Mouse (Mus musculus): ENCODE measurements around the gene Gls. TPM values are rescaled to one million over a fixed set of nuclear protein-coding genes. Genes with fewer than 3 reads are reported as not detected.

Gls gene
- total RNA-seq, 4 experiments from 2014 or later = 72.7 to 88.6 (median 81.2) TPM

DNA sequence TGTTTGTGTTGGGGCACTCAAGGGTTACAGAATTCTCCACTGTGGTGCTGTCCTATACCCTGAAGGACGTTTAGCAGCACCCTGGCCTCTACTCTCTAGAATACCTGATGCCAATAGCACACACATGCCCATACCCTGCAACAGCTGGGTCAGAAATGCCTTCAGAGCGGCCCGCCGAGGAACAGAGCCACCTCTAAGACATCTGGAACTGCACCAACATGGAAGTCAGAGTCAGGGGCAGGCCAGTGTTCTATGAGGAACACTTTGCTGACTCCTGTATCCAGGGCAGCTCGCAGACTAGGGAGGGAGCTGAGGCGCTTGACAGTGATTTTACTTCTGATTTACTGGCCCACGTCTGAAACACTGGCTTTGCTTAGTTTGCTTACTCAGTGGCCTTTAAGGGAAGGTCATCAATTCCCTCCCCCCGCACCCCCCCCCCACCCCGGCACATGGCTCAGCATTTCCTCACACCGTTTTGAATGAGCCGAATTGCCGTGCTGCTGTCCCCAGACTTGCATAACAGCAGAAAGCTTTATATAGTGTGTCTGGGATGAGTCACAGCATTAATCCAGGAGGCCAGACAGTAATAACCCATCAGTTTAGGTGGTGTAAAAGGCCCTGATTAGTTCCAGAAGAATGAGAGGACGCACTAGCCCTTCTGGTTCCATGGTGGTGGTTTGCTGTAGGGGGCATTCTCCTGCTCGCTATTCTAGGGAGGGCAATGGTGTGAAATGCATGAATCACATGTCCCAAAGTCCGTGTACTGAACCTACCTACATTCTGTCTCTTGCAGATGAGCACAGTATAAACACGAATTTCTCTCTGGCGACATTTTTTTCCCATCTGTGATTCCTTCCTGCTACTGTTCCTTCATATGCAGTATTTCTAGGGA is 74.3 kb downstream of the Gls start:
- peak in 1 of 2 experiments; percentile 21 for DNase-seq (ENCODE audit: low spot score in 2 of 2)

DNA sequence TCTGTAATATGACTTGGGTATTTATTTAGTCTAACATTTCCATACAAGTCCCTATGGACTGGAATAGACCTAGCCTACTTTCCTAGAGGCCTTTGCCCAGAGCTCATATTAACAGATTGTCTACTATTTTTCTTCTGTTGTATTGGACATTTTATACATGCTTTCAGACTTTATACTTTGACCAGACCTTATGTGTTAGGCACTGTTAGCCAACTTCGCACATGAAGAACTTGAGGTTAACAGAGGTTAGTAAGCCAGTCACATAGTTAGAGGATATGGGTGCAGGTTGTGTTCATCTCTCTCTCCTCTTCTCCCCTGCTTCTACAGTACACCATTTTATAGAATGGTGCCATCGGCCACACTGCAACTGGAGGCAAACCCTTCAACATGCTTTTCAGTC is 75.0 kb downstream of the Gls start:
- DNase-seq (ENCODE audit: low spot score in 2 of 2) = no peak

DNA sequence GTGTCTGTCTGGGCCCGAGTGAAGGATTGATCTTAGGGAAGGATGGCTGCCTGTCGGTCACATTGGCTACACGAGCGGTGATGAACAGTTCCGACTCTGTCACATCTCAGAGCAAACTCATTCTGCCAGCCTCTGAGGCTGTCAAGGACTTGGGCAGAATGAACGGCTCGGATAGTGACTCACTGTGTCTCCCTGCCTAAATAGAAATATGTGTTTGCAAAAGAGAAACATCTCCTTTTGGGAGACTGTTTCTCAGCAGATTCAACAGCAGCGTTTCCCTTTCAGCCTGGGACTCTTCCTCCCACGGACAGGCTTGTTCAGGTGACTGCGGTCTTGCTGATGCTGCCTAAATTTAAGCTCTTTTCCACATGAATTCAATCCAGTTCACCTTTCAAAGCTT is 76.7 kb downstream of the Gls start:
- no peak for DNase-seq (ENCODE audit: low spot score in 2 of 2)

DNA sequence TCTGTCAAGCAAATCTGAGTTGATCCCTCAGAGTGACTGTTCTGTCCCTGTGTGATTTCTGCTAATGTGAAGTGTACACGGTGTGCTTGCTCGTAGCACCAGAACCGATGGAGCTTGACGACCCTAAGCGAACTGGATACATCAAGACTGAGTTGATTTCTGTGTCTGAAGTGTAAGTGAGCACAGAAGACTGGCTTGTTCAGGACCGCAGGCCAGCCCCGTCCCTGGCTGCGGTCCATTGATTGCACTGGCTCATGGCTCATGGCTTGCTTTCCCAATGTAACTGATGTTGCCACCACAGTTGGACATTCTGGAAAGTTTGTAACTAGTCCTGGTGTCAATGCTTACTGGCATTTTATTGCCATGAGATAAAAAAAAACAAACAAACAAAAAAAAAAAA is 78.1 kb downstream of the Gls start:
- DNase-seq (ENCODE audit: low spot score in 2 of 2) = no peak

DNA sequence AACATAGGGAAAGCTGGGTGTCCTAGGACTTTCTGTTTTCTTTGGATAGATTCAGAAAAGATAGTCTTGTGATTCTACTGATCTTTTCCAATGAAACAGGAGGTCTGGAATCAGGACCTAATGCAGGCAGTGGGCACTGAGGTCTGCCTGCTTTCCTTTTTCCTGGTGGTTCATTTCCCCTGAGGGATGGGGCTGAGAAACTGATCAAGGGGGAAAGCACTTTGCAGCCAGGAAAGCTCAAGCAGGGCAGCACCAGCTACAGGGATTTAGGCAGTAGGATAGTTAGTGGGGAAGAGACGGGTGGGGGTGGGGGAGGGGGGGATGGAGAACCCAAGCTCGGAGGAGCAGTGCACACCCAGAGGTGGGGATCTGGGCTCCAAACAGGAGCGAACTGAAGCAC is 80.1 kb downstream of the Gls start:
- no peak for DNase-seq (ENCODE audit: low spot score in 2 of 2)

DNA sequence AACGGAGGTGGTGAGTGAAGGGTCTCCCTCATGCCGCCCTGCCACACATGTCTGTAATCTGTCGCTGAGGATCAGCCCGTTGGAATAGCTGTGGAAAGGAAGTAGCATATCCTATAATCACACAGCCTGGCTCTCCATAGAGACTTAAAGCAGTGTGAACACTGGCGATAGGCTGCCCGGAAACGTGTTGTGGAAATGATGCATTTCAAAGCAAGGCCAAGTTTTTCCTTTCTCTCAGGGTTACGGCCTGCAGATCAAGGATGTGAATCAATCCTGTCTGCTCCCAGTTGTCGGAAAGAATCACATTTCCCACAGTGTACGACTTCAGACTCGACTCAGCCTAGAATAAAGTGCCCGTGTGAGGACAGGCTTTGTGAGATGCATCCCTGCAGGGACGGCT is 80.7 kb downstream of the Gls start:
- no peak for DNase-seq (ENCODE audit: low spot score in 2 of 2)

DNA sequence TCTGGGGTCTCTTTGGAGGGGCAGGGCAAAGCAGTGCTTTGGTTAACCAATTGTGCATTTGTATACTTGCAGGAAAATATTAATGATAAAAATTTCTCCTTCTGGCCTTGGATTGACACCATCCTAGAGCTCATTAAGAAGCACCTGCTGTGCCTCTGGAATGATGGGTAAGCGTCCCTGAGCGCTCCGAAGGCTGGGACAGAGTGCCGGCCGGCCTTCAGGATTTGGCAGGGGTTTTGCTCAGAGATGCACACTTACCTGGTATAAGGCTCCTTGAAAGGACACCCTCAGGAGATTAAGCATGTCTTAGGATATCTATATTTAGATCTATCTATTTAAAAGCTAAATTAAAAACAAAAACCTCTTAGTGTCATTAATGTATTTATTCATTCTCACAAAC is 81.9 kb downstream of the Gls start:
- no peak for DNase-seq (ENCODE audit: low spot score in 2 of 2)

DNA sequence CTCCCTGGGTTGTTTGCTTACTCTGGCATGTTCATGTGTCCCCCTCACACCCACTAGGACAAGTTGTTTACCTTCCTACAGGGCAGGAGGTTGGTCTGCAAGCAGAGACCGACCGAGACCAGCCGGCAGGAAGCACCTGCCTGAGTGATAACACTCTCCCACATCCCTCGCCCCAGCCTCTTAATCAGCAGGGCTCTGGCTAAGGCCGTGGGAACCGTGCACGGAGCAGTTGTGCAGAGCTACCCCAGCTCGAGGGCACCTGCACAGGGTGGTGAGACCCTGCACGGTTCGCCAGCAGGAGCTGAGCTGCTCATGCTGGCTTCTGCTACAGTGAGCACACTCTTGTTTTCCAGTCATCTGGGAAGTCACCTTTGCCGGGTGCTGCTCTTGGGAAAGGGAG is 82.4 kb downstream of the Gls start:
- DNase-seq (ENCODE audit: low spot score in 2 of 2) = no peak

DNA sequence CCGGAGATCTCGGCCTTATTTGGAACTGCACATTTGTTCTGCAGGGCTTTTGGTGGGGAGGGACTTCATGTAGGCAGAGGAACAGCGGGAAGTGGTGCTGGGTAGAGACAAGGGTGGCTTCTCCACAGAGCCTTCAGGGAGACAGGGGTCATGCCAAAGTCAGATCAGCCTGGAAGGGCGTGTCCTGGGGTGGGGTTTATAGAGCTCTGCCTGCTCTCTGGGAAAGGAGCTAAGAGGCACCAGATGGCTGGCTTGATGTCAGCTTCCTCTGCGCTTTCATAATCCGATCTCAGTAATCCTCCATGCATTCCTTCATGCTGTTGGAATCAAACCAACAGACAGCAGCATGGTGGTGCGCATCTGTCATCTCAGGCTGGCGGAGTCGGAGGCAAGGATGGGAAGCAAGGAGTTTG is 83.1 kb downstream of the Gls start:
- DNase-seq (ENCODE audit: low spot score in 2 of 2) = peak; percentile 41 to 64

DNA sequence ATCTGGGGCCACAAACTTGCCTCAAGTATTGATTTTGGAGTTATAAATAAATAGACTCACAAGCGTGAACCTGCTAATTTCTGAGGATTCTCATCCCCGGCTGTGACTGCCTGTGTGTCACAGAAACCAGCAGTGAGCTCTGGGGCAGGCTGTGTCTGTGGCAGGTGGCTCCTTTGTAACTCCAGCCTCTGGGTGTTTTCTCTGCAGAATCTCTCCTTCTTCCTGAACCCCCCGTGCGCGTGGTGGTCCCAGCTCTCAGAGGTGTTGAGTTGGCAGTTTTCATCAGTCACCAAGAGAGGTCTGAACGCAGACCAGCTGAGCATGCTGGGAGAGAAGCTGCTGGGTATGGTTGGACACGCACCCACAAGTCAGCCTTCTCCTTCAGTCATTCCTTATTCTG is 84.3 kb downstream of the Gls start:
- DNase-seq (ENCODE audit: low spot score in 2 of 2) = no peak

DNA sequence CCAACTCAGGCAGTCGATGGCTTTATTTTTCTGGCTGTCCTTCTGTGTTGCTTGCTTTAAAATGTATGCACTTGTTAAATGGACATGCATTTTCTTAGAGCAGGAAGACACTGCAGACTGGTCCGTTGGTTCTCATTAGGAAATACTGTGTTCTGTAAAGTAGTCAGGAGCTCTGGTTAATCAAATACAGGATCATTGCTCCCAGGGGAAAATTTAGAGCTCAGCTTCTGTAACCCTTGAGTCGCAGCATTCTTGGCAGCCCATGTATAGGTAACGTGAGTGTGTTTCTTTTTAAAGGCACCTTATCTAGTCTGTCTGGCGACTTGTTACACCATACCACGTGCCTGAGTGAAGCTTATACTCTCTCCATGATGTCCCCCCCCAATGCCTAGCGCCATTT is 84.9 kb downstream of the Gls start:
- DNase-seq (ENCODE audit: low spot score in 2 of 2) = no peak

DNA sequence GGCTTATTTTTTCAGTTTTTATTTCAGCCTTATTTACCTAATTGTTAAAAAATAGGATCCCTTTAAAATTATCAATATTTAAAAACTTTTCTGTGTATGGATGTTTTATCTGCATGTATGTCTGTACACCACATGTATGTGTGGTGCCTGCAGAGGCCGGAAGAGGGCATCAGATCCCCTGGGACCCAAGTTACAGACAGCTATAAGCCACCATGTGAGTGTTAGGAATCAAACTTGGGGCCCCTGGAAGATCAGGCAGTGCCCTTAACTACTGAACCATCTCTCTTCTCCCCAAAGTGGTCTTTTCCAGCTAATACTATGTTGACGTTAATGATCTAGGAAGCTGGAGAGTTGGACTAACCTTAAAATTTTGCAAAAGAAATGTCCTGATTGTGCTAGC is 85.6 kb downstream of the Gls start:
- DNase-seq (ENCODE audit: low spot score in 2 of 2) = no peak

DNA sequence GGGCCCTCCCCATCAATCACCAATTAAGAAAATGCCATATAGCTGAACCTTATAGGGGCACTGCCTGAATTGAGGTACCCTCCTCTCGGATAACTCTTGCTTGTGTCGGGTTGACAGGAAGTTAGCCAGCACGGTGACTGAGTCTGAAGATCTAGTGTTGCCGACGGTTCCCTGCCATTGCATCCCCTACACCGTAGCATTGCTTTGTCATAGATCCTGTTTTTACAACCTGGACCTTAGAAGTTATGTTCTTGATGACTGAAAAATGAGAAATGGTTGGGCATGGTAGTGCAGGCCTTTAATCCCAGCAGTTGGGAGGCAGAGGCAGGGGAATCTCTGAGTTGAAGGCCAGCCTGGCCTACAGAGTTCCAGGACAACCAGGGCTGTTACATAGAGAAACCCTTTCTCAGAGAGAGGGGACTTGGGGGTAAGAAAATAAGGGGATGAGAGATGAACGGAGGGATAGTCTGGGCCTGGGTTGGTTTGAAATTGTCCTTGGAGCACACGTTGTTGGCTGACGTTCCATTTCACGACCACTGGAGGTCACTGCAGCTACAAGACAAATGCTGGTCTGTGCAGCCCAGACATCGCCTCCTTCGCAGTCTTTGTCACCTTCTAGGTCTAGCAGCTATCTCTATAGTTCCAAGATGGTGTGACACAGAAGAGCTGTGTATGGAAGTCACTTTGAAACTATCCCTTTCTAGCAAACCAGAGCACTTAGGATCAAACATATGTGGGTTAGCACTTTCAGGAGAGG is 86.6 kb downstream of the Gls start:
- no peak for DNase-seq (ENCODE audit: low spot score in 2 of 2)

DNA sequence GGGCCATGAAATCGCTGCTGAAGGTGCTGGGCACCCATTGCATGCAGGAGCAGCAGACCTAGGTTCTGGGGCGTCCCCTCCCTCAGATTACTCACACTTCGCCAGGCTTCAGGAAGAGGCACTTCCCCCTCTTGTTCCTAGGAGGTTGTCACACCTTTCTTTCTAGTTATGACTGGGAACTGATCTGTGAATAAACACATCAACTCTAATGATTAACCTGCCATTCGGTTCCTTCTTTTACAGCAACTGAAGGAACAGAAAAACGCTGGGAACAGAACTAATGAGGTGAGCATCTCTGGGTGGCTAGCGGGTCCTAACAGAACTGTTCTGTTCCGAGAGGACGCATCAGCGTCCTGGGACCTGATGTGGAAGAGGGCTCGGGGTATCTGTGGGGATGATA is 88.1 kb downstream of the Gls start:
- DNase-seq (ENCODE audit: low spot score in 2 of 2) = no peak

DNA sequence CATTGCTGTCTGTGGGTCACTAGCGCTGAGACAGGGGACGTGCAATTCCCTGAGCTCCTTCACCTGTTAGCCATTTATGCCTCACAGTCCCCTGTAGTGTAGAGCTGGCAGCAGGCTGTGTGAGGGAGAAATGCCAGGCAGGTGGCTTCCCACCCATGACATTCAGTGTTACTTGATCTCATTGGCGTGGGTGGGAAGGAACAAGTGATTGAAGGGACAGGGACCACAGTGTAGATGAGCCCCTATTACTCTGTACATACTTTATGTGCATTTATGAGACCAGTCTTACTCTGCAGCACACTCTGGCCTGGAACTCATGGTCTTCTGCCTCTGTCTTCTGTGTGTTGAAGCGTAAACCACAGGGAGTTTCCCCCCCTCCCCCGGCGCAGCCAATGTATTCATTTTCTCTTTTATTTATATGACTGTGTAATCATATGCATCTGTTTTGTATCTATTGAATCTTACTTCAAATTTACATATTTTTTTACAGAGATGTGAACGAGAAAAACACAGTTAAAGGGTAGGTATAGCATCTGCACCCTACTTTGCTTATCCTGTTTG is 89.4 kb downstream of the Gls start:
- DNase-seq (ENCODE audit: low spot score in 2 of 2) = no peak

DNA sequence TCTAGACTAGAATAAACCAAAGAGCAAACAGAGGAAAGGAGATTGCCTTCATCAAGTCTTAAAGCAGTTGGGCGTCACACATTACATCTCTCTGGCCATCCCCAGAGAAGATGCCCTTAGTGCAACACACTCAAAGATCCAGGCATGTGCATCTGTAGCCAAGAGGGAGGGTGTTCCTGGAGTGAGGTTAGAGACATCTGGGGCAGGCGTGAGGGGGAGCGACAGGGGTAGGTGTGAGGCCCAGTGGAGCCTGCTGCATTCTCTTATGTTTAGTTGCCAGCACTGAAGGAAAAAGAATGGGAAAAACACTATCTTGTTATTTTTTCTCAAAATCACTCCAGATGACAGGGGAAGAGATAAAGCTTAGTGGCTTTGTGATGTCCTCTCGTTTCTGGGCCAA is 89.8 kb downstream of the Gls start:
- no peak for DNase-seq (ENCODE audit: low spot score in 2 of 2)

DNA sequence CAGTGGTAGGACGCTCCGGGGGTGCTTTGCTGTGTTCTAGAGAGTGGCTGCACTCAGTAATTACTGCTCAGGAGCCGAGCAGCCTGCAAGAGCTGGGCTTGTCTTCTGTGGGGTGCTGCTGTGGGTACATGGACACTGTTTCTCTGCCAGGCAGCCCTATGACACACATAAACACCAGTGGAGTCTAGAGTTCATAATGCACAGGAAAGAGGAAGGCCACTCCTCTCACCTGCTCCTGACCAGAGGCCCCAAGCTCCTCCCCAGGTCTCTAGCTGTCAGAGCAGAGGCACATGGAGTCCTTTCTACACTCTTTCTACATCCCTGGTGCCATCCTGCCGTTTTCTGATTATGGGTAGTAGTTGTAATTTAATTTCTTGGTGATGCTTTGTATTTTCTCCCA is 90.9 kb downstream of the Gls start:
- DNase-seq (ENCODE audit: low spot score in 2 of 2) = no peak

DNA sequence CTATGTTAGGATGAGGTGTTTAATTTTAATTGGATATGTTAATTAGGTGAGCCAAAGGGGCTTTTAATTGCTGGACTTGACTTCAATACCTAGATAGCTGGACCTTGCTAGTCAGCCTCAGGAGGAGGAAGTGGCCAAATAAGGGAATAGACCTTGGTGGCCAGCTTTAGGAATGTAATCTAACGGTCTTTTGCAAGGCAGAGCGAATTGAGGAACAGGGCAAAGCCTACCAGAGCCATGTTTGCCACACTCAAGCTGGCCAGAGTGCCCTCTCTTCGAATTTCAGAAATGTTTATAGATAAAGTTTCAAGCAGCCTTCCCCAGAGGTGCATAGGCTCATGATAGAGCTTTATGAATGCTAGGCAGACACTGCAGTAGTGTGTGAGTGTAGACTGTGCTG is 91.5 kb downstream of the Gls start:
- DNase-seq (ENCODE audit: low spot score in 2 of 2) = no peak

DNA sequence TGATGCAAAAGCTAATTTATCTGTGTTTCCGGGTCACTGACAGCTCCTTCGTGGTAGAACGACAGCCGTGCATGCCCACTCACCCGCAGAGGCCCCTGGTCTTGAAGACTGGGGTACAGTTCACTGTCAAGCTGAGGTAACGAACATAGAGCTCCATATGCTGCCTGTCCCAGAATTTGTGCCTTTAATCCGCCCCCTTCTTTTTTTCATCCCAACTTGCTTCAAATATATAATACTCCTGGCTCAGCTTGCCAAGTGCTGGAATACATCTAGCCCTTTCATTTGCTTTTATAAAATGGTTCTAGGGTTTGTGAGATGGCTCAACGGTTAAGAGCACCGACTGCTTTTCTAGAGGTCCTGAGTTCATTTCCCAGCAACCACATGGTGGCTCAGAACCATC is 92.5 kb downstream of the Gls start:
- DNase-seq (ENCODE audit: low spot score in 2 of 2) = no peak

DNA sequence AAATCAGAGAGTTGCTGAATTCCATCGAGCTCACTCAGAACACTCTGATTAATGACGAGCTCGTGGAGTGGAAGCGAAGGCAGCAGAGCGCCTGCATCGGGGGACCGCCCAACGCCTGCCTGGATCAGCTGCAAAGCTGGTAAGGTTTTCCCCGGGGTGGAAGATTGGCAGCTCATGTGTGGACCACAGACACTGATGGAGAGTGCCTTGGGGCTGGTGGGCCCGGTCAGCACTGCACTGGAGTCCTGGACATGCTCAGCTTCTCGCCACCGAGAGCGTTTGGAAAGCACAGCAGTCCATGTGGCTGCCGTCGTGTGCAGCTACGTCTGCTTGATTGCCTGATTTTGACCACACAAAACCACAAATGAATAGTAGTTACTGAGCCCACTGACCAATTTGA is 95.7 kb downstream of the Gls start:
- no peak for DNase-seq (ENCODE audit: low spot score in 2 of 2)

DNA sequence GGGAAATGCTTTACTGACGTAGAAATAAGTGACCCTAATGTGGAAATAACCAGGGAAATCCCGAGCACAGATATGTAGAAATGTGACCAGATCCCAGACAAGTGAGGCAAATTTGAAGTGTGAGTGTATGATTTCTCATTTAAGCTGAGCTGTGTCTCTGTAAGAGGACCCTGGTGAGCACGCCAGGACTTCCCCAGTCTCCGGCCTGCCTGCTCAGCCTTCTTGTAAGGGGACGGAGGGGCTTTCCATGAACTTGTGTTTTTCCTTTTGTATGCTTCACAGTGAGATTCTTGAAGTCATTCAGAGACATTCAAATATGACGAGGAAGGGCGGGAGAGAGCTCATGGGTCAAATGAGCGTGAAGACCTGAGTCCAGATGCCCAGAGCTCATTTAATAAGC is 99.8 kb downstream of the Gls start:
- DNase-seq (ENCODE audit: low spot score in 2 of 2) = no peak

DNA sequence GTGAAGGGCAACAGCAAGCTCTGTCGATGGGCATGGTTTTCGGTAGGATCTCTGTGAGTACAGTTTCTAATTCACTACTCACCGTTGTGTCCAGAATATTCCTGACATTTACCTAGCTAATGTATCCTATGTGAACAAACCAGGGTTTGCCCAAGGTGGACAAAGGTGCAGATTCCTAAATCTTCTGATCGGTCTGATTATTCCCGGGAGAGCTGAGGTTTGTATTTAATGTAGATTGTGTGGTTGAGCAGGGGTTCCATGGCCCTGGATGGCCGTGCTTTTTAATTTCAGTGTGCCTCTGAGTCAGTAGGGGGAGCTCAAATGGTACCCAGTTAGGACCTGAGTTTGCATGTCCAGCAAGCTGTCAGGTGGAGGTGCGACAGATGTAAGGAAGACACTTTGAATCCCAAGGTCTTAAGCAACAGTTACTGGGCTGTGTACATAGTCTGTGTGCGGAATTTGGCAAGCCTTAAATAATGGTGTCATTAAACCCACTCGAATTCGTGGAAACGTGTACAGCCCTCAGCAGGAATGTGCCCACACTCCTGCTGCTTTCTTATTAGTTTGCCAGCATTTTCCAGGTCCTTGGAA is 101.2 kb downstream of the Gls start:
- no peak for DNase-seq (ENCODE audit: low spot score in 2 of 2)

Measured in gastrocnemius, adult 8-10 months (tissue).